Mouse (Mus musculus) stomach, postnatal 0 days (tissue): ENCODE data around the gene Atp5d.
A peak's percentile ranks its signal among the peaks of the same experiment; 100 is the strongest.

Experiments used
- CTCF ChIP-seq: IDR thresholded peaks from 2 replicates; pipeline ENCODE4 v1.5.1; 2016; ENCODE audit warnings: antibody characterized with exemption, low read depth, mild to moderate bottlenecking, moderate library complexity
- EP300 ChIP-seq: optimal IDR thresholded peaks from 2 replicates; pipeline ENCODE3; 2016; ENCODE audit warnings: antibody characterized with exemption

DNA sequence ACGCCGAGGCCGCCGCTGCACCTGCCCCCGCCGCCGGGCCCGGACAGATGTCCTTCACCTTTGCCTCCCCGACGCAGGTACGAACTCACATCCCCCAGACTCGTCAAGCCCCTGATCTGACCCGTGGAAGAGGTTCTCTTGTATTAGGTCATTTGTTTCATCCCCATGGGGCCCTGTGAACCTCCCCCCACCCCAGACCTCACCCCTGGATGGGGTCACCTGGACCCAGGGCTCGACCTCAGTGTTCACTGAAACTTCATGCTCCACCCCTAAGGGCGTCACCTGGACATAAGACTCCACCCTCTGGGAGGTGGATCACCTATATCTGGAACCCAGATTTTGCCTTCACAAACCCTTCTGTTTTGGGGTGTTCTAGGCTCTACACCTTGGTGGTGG is 4.1 kb downstream of the Atp5d start:
- TF ChIP-seq CTCF = peak; percentile 0; the same call in 1 of the 2 replicates
- no peak for TF ChIP-seq EP300
